Mouse (Mus musculus) hematopoietic stem cell, adult 5-6 weeks (primary cell): ENCODE results near the gene Gjd3. TPM values are rescaled to one million over a fixed set of nuclear protein-coding genes. Genes with fewer than 3 reads are reported as not detected.

Source experiments
- ATAC-seq, 2 experiments: fragments of 125-278 bp in 1 of 2; replicated peaks in 1 of 2; 2 replicates each; pipeline ENCODE4 v1.8.0; 2016 to 2017; ENCODE audit warnings: inconsistent platforms in 2 of 2, mild to moderate bottlenecking in 2 of 2, moderate number of reproducible peaks in 2 of 2, low read depth in 1 of 2, moderate TSS enrichment in 1 of 2; ENCODE audit not compliant: low FRiP score in 2 of 2, poor library complexity in 2 of 2, severe bottlenecking in 2 of 2, insufficient read depth in 1 of 2, low TSS enrichment in 1 of 2
- total RNA-seq: library from RNA; stranded (forward); fragments of 172-1452, 232-1000 nt; gene quantifications from 2 replicates; pipeline ENCODE4 v1.2.3, GENCODE M21; 2017

Gjd3 gene
- total RNA-seq, 1 experiment from 2014 or later: not detected

DNA sequence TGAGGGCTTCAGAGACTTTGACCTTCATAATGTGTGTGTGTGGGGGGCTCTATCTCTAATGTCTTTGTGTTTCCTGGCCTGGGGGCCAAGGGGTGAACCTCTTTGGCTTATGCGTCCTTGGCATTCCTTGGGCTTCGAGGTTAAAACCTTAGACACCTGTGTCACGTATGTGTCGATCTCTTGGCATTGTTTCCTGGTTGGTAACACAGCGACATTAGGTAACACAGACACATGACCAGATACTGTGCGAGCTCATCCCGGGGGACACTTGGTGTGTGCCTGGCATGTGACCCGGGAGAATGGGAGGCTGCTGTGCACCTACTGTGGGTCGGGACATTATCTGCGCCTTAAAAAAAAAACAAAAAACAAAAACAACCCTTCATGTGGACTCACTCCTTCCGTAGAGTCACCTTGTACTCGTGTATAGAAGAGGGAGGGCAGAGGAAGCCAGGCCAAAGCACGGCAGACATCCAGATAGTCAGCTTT is 28.9 kb downstream of the Gjd3 start:
- ATAC-seq: no peak

DNA sequence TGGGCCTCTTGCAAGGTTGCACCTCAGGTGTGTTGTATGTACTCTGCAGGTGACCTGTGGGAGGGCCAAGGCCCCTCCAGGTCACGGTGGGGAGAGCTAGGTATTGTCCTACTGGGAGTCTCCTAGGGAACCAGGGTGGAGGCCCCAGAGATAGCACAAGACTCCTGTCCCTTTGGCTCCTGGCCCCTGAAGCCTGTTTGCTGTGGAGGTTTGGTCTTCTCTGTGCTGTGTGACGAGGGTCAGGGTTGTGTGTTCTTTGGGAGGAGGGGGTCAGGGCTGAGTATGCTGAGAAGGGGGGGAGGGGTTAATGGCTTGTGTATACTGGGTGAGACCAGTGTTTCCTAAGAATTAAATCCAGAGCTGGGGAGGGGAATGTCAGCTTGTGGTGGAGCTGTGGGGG is 29.5 kb downstream of the Gjd3 start:
- no peak for ATAC-seq

DNA sequence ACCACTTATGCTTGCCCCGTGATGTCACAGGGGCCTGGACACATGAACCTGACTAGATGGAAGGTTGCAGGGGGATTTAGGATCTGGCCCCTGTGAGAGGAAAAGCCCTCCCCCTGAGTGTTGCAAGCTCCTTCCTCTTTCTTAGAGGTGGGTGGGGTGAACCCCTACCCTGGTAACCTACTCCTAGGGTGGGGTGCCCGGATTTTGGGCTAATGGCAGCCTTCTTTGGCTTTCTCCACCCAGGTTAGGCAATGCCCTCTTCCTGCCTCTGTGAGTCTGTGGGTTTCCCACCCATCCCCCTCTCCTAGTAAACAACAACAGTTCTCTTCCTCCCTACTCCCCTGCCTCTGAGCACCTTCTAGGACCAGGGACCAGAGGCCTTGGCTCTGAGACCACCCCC is 30.1 kb downstream of the Gjd3 start:
- ATAC-seq: peak; percentile 18 to 41; a peak in 1 of 4 replicates

DNA sequence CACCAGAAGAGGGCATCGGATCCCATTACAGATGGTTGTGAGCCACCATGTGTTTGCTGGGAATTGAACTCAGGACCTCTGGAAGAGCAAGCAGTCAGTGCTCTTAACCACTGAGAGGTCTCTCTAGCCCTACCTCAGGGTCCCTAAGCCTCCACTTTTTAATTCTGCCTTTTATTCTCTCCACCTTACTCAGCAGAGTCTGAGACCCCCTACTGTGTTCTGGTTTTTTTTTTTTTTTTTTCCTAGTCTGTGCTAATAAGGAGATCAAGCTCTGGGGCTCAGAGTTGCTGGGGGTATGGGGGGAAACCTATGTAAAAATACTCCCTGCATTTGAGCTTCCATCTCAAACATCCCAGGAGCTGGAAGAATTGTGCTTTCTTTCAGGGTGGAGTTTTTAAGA is 30.7 kb downstream of the Gjd3 start:
- no peak for ATAC-seq

DNA sequence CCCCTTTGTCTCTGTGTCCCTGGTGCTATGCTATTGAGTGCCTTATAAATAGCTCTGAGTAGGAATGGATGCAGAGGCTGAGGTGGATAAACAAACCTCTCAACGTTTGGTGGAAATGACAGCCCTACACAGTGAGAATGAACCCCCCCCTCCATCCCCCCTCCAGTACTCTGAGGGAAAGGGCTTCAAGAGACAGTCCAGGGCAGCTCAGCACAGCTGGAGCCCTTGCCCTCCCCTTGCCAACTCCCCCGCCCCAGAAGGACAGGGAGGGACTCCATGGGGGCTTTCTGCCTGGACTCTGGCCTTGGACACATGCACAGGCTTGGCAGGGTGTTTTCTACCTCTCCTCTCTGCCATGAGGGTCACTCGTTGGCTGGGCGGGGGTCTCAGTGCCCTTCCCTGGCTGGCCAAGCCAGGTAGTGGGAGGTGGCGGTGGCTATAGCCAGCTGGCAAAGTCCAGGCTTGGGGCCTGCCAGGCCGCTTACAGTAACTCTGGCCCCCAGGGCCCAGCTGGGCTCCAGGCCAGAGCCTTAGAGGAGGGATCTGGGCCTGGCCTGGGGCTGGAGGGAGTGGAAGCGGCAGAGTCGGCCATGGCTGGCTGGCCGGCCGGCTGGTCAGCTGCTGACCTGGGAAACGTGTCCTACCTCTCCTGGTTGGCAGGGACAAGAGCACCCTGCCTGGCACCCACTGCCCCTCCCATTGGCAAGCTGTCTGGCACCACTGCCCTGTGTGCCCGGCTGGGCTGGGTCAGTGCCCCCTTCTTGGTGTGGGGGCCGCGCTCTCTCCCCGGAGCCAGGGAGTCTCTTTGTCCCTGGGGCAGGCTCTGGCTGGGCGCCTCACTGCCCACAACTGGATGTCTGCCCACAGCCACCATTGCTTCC is 31.6 kb downstream of the Gjd3 start:
- no peak for ATAC-seq

DNA sequence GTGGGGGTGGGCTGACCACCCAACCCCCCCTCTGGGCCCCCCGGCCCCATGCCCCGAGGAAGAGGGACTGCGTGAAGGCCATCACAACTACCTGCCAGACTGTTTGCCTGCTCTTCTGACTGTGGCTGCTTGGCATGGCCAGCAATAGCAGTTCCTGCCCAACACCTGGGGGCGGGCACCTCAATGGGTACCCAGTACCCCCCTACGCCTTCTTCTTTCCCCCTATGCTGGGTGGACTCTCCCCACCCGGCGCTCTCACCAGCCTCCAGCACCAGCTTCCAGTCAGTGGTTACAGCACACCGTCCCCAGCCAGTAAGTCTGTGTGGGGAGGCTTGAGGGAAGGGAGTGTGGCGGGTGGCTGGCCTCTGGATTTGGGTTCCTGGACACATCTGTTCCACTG is 32.3 kb downstream of the Gjd3 start:
- no peak for ATAC-seq

DNA sequence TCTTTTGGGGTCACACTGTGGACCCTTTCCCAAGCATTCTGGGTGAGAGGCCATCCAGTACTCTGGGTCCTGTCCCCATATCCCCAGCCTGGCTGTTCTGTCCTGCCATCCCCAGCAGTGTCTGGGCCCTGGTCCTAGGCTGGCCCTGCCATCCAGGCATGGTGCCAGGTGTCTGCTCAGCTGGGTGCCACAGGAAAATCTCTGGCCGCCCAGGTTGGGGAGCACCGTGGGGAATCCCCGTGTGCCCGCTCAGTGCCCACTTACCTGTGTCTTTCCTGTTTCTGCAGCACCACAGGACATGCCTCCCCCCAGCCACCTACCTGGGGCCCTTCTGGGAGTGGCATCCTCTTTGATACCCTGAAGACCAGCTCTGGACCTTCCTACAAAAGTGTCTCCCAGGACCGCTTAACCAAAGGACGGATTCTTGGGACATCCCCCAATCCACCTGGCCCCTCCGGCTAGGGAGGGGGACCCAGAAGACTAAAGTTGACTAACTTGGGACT is 32.8 kb downstream of the Gjd3 start:
- no peak for ATAC-seq

DNA sequence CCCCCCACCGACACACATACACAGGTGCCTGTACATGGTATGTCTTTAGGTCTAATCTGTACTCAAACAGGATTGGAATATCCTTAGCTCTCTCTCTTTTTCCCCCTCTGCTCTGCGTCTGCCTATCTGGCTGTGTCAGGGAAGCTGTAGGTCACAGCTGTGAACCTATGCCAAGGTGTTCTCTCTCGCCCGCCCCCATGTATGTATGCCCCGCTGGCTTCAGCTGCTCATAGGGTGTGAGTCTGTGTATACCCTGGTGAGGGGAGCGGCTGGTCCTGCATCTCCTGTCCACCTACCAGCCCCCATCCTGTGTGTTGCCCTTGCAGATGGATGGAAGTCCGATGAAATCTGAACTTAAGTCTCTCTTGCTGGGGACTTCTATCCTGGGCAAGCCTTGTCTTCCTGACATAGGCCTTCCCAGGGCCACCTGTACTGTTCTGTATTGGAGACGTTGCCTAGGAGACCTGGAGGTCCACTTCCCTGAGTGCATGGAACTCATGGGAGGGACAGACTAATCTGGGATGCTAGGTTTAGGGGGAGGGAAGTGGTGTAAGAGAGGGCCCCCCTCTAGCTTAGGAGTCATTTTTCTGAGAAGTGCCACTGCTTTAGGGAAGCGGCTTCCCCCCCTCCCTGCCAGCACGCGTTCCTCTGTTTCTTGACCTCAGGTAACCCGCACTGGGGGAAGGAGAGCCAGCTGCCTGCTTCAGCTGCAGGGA is 33.4 kb downstream of the Gjd3 start:
- peak; percentile 17 to 34; a peak in 1 of 4 replicates for ATAC-seq

DNA sequence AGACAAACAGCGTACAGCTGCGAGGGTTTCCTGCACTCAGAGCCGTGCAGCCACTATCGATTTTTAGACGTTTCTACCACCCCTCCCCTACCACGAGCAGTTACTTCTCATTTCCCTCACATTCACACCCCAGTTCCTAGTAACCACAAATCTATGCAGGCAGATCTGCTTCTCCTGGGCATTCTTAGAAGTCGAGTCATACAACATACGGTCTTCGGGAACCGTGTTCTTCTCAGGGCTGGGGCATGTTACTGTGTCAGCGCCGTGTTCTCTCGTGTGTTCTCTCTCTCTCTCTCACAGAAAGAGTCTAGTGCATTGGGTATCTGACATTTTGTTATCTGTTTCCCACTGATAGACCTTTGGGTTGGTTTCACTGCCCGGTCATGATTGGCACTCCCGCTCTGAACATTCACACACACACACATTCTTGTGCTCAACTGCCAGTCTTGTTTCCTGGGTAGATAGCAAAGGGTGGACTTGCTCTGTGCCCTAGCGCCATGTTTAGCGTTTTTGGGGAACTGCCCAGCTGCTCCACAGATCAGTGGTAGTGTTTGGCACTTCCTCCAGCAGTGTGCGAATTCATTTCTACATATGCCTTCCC is 34.7 kb downstream of the Gjd3 start:
- ATAC-seq: peak; percentile 42 to 46

DNA sequence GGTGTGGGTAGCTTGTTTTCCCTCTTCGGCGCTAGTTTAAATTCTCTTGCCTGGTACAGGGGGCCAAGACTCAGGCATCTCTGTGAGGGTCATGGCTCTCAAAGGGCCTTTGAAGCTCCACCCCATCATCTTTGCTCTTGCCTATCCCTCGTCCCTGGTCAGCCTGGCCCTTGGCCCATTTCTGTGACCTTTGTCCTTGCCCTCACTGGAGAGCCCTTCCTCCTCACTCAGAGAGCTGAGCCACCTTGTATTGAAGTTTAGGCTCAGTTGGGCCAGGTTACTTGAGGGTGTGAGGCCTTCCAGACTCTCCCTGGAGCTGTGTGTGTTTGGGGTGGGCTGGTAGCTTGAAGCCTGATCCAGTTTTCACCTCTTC is 37.2 kb downstream of the Gjd3 start:
- no peak for ATAC-seq

DNA sequence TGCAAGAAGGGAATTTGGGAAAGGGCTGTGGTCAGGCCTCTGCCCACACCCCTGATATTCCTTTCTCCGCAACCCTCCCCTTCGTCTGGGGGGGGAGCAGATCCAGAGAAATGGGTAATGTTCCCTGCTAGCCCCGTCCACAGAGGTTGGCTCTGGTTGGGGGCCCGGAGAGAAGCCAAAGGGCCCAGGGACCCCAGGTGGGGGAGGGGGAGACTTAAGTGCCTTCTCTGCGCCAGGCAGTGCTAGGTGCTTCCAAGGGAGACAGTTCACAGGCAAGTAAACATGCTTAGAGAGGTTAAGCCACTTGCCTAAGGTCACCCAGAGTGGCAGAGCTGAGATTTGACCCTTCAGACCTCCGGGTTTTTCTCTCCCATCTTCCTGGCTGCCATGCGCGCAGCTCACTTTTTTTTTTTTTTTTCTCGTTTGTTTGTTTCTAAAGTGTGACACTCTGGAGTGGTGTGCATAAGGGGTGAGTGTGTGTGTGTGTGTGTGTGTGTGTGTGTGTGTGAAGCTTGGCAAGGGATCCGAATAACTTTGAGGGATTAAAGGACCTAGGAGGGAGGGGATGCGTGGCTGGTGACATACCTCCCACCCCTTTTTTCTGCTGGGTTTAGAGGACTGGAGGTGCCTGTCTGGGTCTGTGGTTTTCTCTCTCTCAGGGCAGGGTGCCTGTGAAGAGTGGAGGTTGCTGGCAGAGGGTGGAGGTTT is 37.8 kb downstream of the Gjd3 start:
- ATAC-seq: no peak

DNA sequence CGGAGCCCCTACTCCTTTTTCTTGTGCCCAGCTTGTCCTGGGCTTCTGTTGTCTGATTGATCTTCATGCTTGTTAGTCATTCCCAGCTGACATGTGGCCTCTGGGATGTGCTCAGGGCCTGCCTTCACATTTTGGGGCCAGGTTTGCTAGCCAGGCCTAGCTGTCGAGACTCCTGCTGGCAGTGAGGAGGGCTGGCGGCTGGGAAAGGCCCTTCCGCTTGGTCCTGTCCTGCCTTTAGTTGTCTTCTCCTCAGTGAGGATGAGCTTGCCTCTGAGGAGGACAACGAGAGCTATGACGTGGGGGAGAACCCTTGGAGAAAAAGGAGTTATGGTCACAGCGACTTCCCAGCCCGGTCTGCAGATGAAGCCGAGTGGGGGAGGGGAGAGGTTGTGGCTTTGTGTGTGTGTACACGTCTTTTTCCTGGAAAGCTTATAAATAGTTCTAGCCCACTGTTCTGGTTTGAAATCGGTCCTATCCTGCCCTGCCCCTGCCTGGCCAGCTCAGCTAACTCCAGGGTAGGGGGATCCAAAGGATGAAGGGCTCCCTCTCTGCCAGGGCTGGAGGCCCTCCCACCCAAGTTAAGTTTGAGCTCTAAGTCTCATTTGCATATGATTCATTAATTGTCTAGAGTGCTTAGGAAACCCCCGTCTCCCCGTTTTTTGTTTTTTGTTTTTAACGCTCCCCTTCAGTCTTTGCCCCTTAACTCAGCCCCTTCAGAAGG is 38.9 kb downstream of the Gjd3 start:
- ATAC-seq: no peak

DNA sequence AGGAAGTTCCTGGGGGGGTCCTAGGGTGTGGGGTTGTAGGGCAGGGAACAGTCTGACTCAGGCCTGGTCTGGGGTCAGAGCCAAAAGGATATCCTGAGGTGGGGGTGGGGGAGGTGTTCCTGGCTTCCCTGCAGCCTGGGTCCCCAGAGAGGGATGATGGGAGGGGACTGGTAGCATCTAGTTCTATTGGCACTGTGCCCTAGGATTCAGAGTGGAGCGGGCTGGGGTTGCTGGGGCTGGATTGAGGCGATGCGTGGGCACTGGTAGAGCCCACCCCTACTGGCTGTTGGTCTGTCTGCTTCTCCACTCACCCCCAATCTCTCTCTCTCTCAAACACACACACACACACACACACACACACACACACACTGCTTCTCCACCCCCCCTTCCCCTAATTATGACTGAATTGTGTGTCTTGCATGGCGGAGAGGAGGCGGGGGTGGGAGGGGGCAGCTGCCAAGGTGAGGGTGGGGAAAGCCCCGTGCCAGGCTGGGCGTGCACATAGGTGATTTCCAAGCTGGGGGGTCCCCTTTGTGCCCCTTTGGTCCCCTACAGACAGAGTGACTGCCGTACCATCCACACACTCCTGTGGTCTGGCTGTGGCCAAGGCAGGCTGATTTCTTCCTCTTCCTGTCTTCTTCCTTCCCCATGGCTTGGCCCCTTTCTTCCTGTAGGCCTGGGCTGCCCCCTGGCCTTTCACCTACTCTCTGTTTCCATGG is 39.7 kb downstream of the Gjd3 start:
- 0 out of 4 replicates have a peak, but pooled peaks of 1 of the 2 experiments have one; percentile 4 for ATAC-seq

DNA sequence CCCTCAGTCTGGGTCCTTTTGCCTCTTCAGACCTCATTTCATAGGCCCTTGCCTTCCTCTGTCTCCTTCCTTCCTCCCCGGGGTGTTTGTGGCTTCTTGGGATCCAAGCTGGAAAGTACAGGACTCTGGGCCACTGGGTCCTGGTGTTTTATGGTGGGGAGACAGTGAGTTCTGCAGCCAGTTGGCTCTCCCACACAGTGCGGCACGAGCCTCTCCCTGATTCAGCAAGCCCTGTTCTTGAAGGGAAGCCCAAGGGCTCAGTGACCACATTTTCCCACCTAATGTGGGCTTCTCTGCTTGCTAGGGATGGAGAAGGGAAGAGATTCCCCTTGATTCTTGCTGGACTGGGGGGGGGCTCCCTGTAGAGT is 40.3 kb downstream of the Gjd3 start:
- ATAC-seq: no peak

DNA sequence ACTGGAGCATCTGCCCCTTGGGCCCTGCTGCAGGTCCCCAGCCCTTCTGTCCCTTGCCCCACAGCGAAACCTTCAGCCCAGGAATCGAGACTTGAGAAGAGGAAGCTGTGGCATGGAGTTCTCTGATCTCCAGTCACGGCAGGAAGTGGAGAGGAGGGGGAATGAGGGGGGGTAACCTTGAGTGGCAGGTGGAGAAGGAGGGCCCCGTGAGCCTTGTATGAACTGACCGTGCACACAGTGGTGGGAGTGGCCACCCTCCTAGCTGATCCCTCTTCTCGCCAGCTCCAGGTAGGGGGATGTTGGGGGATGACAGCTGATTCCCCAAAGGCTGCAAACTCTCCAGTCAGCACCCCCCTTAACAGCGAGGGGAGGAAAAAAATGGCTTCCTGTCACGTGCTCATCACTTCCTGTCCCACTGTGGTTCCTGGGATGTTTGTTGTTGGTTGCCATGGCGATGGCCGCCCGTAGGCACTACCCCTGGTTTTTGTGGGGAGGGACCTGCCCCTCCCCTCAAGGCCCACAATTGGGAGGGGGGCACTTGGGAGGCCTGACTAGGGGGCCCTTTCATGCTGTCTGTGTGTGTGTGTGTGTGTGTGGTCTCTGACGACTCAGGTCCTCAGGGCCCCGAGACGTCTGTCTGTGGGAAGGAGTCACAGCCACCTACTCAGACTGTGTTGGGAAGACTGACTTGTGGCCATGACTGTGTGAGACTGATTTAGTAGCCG is 40.8 kb downstream of the Gjd3 start:
- peak; percentile 52 to 58 for ATAC-seq

DNA sequence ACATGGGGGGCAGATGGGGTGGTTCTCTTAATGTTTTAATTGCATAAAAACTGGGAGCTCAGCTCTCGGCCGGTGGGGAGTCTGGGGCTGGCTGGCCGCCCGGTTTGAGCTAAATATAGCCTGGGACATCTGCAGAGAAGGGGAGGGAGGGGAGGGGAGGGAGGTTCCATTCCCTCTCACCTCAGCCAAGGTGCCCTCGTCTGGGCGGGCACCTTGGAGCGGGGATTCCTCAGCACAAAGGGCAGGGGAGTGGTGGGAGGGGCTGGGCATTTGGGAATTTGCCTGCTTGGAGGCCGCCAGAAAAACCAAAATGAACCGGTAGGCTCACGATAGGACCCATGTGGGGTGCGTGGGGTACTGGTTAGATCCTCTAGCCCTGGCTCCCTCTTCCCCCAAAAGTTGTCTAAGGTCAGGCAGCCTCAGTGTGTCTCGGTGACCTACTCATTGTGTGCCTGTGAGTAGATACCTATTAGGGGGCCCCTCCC is 41.4 kb downstream of the Gjd3 start:
- no peak for ATAC-seq
